Mouse (Mus musculus): ENCODE measurements around the gene Lhfpl2.

Gene Lhfpl2

GRCm38 (mm10) chr13:94174577-94175279 is 117.1 kb downstream of the Lhfpl2 start:
- no peak for DNase-seq (ENCODE audit: low spot score)

GRCm38 (mm10) chr13:94175379-94176050 is 117.9 kb downstream of the Lhfpl2 start:
- no peak for DNase-seq (ENCODE audit: low spot score)

GRCm38 (mm10) chr13:94177148-94177547 is 119.6 kb downstream of the Lhfpl2 start:
- no peak for DNase-seq (ENCODE audit: low spot score)

- DNase-seq (ENCODE audit: low spot score): no peak
Observed at GRCm38 (mm10) chr13:94178401-94179040, 120.9 kb downstream of the Lhfpl2 start.

GRCm38 (mm10) chr13:94180477-94181420 is 123.2 kb downstream of the Lhfpl2 start:
- DNase-seq (ENCODE audit: low spot score): no peak

- no peak for DNase-seq (ENCODE audit: low spot score)
Observed at GRCm38 (mm10) chr13:94182026-94182425, 124.4 kb downstream of the Lhfpl2 start.

- DNase-seq (ENCODE audit: low spot score): no peak
Observed at GRCm38 (mm10) chr13:94183372-94184021, 125.9 kb downstream of the Lhfpl2 start.

- DNase-seq (ENCODE audit: low spot score): no peak
Observed at GRCm38 (mm10) chr13:94184726-94185456, 127.3 kb downstream of the Lhfpl2 start.

GRCm38 (mm10) chr13:94185631-94186030 is 128.0 kb downstream of the Lhfpl2 start:
- DNase-seq (ENCODE audit: low spot score): no peak

GRCm38 (mm10) chr13:94188200-94189086 is 130.8 kb downstream of the Lhfpl2 start:
- no peak for DNase-seq (ENCODE audit: low spot score)

GRCm38 (mm10) chr13:94190386-94190785 is 132.8 kb downstream of the Lhfpl2 start:
- DNase-seq (ENCODE audit: low spot score): no peak

- no peak for DNase-seq (ENCODE audit: low spot score)
Observed at GRCm38 (mm10) chr13:94193227-94193626, 135.6 kb downstream of the Lhfpl2 start.

GRCm38 (mm10) chr13:94198616-94199015 is 141.0 kb downstream of the Lhfpl2 start:
- DNase-seq (ENCODE audit: low spot score): no peak

GRCm38 (mm10) chr13:94199829-94200228 is 142.2 kb downstream of the Lhfpl2 start:
- DNase-seq (ENCODE audit: low spot score): no peak

- no peak for DNase-seq (ENCODE audit: low spot score)
Observed at GRCm38 (mm10) chr13:94205234-94205633, 147.6 kb downstream of the Lhfpl2 start.

- no peak for DNase-seq (ENCODE audit: low spot score)
Observed at GRCm38 (mm10) chr13:94207973-94208372, 150.4 kb downstream of the Lhfpl2 start.

GRCm38 (mm10) chr13:94208892-94209291 is 151.3 kb downstream of the Lhfpl2 start:
- no peak for DNase-seq (ENCODE audit: low spot score)

GRCm38 (mm10) chr13:94211236-94212119 is 153.9 kb downstream of the Lhfpl2 start:
- DNase-seq (ENCODE audit: low spot score): no peak

GRCm38 (mm10) chr13:94212179-94212578 is 154.6 kb downstream of the Lhfpl2 start:
- DNase-seq (ENCODE audit: low spot score): no peak
